Mouse (Mus musculus) myocyte (in vitro differentiated cells): ENCODE data around the gene Atp5h.

Source experiments
- POLR2A ChIP-seq: IDR thresholded peaks from one replicate; pipeline ENCODE4 v1.6.1; 2011; ENCODE audit warnings: low read depth, mild to moderate bottlenecking, control low read depth, moderate library complexity; ENCODE audit not compliant: insufficient read length
- SRF ChIP-seq: IDR thresholded peaks from one replicate; pipeline ENCODE4 v1.6.1; 2011; ENCODE audit warnings: low read depth; ENCODE audit not compliant: control insufficient read depth, insufficient read length

DNA sequence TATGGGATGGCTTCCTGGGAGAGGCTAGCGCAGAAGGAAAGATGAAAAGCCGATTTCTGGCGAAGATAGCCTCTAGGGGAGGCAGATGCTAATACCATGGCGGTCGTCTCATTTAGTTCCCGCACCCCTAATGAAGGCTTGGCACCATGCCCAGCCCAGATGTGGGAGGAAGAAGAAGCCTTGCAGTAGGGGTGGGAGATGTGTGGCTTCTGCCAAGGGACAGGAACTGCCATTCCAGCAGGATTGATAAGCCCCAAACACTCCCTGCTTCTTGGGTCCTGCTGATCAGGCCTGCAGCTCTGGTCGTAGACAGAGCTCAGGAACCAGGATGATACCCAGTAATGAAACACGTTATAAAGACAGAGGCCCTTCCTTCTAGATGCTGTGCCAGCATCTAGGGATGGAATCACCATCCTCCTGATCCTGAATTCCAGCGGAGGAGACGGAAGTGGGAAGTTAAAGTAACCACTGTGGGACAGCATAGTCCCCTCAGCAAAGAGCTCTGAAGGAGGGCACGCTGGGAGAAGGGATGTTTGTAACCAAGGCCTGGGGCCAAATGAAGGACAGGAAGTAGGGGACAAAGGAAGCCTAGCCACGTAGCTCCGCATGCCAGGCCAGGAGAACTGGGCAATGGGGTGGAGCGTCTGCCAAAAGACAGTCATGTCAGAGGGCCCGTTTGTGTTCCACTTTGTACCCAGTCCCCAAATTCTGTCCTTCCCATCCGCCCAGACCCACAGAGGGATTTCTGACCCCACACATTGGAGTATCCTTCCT lies 35.9 kb downstream of the Atp5h start:
- TF ChIP-seq SRF: no peak
- no peak for TF ChIP-seq POLR2A
